ENCODE assay signal across 9 mouse cellular contexts in the genomic region with DNA sequence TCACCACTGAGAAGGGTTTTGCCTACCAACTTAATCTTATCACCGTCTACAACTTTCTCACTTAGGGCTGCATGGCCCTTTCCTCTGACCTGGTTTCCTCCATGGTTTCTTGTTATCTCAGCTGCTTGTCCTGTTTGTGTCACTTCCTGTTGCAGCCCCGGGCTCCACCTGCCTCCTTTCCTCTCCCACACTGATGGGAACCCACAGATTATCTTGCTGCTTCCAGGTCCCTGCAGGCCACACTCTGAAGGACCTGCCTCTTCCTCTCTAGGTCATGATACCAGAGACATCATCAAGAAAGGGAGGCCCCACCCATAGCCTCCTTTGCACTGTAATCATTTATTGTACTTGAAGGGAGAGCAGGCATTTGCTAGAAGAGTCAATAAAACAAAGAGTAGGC.
A peak's percentile ranks its signal among the peaks of the same experiment; 100 is the strongest.
DNase-seq lines count a peak whose midpoint lies in the region; ATAC-seq and TF ChIP-seq lines count a peak whose summit lies in the region.
"Had no signal": no experiment of that assay in that cellular context is flagged by ENCODE, and none has a peak within 500 bp of the region (broad histone marks: within the 10 kb centered on the region; RNA-seq: fewer than 3 reads in every experiment).

No protein-coding gene starts in this region.

- H3K9me3 ChIP-seq in liver, postnatal 0 days (ENCODE audit: low read length) = no peaks in the 10 kb centered on the region
- H3K9me3 ChIP-seq in heart, embryonic 16.5 days (replicated peaks; ENCODE audit: control insufficient read depth, low read length) = no peaks in the 10 kb centered on the region

- no peaks in the 10 kb centered on the region for H3K4me1 ChIP-seq in liver, postnatal 0 days (ENCODE audit: insufficient read depth)
- no peaks in the 10 kb centered on the region for H3K4me1 ChIP-seq in heart, embryonic 16.5 days (ENCODE audit: control insufficient read depth, insufficient read depth, low read length)

- H3K4me3 ChIP-seq in liver, postnatal 0 days (ENCODE audit: low read depth, low read length) = no peak overlapping the region
- no peak overlapping the region for H3K4me3 ChIP-seq in heart, embryonic 16.5 days (ENCODE audit: low read length)

- WGBS in liver, postnatal 0 days (ENCODE audit: insufficient replicate concordance) = 24% methylated on average over 2 of the region's 2 CpGs
- 39% methylated on average over 2 of the region's 2 CpGs for WGBS in heart, embryonic 16.5 days

- H3K27me3 ChIP-seq in liver, postnatal 0 days (ENCODE audit: insufficient read depth, low read length) = no peaks in the 10 kb centered on the region
- H3K27me3 ChIP-seq in heart, embryonic 16.5 days (ENCODE audit: control insufficient read depth, insufficient read depth, low read length) = no peaks in the 10 kb centered on the region
- H3K27me3 ChIP-seq: Patski had no signal

- H3K27ac ChIP-seq in liver, postnatal 0 days (ENCODE audit: low read depth) = no peak overlapping the region
- H3K27ac ChIP-seq in heart, embryonic 16.5 days (ENCODE audit: low read length) = peak overlapping the region; percentile 59

- H3K9ac ChIP-seq in liver, postnatal 0 days (replicated peaks) = no peak overlapping the region
- no peak overlapping the region for H3K9ac ChIP-seq in heart, embryonic 16.5 days (ENCODE audit: low read length)

- H3K4me2 ChIP-seq in liver, postnatal 0 days (ENCODE audit: low read depth, low read length) = no peak overlapping the region
- no peak overlapping the region for H3K4me2 ChIP-seq in heart, embryonic 16.5 days (ENCODE audit: low read depth, low read length)

- no peak for TF ChIP-seq CTCF in liver, postnatal 0 days (IDR thresholded peaks at IDR 0.05; ENCODE audit: low read depth)

- DNase-seq in liver = peak; percentile 17
- DNase-seq in liver, postnatal 0 days = no peak
- peak; percentile 44 for DNase-seq in kidney, postnatal 10 days
- peak; percentile 41 to 63 for DNase-seq in lung, postnatal 4 days
- no peak for DNase-seq in right cerebral cortex, postnatal 4 days
- no peak for DNase-seq in T-cell, adult 2 months (ENCODE audit: low spot score)
- no peak for DNase-seq in spleen, postnatal 14 days (ENCODE audit: low spot score in 2 of 2)

- no peaks in the 10 kb centered on the region for H3K36me3 ChIP-seq in liver, postnatal 0 days (replicated peaks; ENCODE audit: insufficient read depth, low read length)
- no peaks in the 10 kb centered on the region for H3K36me3 ChIP-seq in heart, embryonic 16.5 days (ENCODE audit: control insufficient read depth, insufficient read depth)

- TF ChIP-seq EP300 in liver, postnatal 0 days (IDR thresholded peaks at IDR 0.05; ENCODE audit: low read depth) = no peak

- ATAC-seq in liver, postnatal 0 days = no peak
- peak; percentile 80 for ATAC-seq in heart, embryonic 16.5 days (replicated peaks; ENCODE audit: extremely low read depth, insufficient read depth, low FRiP score)
- ATAC-seq: Patski had no signal

Comparison
In these comparisons a context has a peak if more than half of its experiments do, and no peak if none do; other contexts are left out.
1. DNase-seq: peak in liver (single experiment), kidney, postnatal 10 days (single experiment) and lung, postnatal 4 days (2 of 2); none in liver, postnatal 0 days (single experiment), right cerebral cortex, postnatal 4 days (single experiment), T-cell, adult 2 months (single experiment) and spleen, postnatal 14 days (0 of 2).